Mouse (Mus musculus) embryonic stem cell, embryonic (primary cell): ENCODE measurements at regions not wholly inside any gene's neighbourhood (a gene's known extent, or its start where the extent isn't known, plus 50 kb on each side); places are given as distances from the start of the nearest gene placed in this dataset.

Source experiments
- CTCF ChIA-PET, 4 experiments: fragments of 300-600 bp in 2 of 4; fragments of 350-600 bp in 2 of 4; sonication (Branson Sonifier 250); formaldehyde crosslinking; loops; one replicate each; lab custom pipeline; 2022; ENCODE audit warnings: inconsistent platforms in 2 of 4; lab: Charles Lee
- POLR2A ChIA-PET, 4 experiments: fragments of 300-600 bp in 2 of 4; fragments of 350-600 bp in 2 of 4; sonication (Branson Sonifier 250); formaldehyde crosslinking; loops; one replicate each; lab custom pipeline; 2022; ENCODE audit warnings: antibody characterized with exemption in 4 of 4, inconsistent platforms in 1 of 4; lab: Charles Lee

GRCm38 (mm10) chr5:18433287-18433686 lies 73.1 kb upstream of the Gnai1 start:
- POLR2A ChIA-PET = no interaction called here
- CTCF ChIA-PET = no interaction called here

- ChIA-PET CTCF (interaction anchor here in 1 of 4 experiments (1.6 kb wide), 1 partner anchor 382 kb away, joined by 4 read pairs; no protein-coding TSS in a partner anchor), POLR2A (no interaction called here)
Measured at GRCm38 (mm10) chr5:18425098-18425497, 64.9 kb upstream of the Gnai1 start.

- CTCF ChIA-PET = no interaction called here
- POLR2A ChIA-PET = no interaction called here
Measured at GRCm38 (mm10) chr5:18414892-18415291, 54.7 kb upstream of the Gnai1 start.
